Mouse (Mus musculus): ENCODE measurements around the gene Brpf3.

DNA sequence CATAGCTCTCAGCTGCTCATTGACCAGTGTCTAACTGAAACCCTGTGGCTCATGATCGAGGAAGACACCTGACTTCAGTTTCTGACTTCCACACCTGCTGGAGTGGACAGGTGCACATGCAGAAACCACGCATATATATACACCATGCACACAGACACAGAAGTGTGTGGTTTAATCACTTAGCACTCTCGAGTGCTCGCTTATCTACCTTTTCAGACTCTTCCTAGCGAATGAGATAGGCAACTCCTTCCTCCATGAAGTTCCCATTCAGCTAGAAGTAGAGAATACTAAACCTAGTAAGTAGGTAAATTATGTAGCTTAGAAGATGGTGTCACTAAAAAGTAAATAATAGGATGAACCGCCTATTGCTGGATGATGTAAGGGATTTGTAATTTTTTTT lies 4.1 kb downstream of the Brpf3 start:
- TF ChIP-seq POLR2A (IDR thresholded peaks at IDR 0.05; ENCODE audit: borderline replicate concordance, extremely low read depth, low read depth, low read length) (no peak), CTCF (IDR thresholded peaks at IDR 0.05; ENCODE audit: insufficient read depth, low read length) (no peak)

Data from lung, adult 2 months (tissue).